Mouse (Mus musculus) ES-E14 (cell line): ENCODE measurements around the gene Gdpd4. TPM values are rescaled to one million over a fixed set of nuclear protein-coding genes. Genes with fewer than 3 reads are reported as not detected.

Experiments used
- DNase-seq: peaks from one replicate; pipeline ENCODE4 v3.0.0-alpha.2; 2013; ENCODE audit warnings: low read depth, low spot score
- H3K27ac ChIP-seq: 2 replicates; pipeline ENCODE4 v1.5.1; 2012; ENCODE audit warnings: low read depth, mild to moderate bottlenecking, low read length, moderate library complexity, mixed read lengths; ENCODE audit not compliant: poor library complexity, insufficient read depth, severe bottlenecking
- H3K36me3 ChIP-seq: 2 replicates; pipeline ENCODE4 v1.6.1; 2012; ENCODE audit warnings: mild to moderate bottlenecking, low read length, moderate library complexity, mixed read lengths; ENCODE audit not compliant: control insufficient read depth, poor library complexity, insufficient read depth, severe bottlenecking
- H3K4me1 ChIP-seq, 2 experiments: fragments of 150-350 bp in 1 of 2; sonication (generic) in 1 of 2; 2 replicates each; pipeline ENCODE4 v1.6.1; 2012; ENCODE audit warnings: low read length in 2 of 2, mild to moderate bottlenecking in 1 of 2, mixed read lengths in 1 of 2; ENCODE audit not compliant: control insufficient read depth in 2 of 2, insufficient read depth in 2 of 2, poor library complexity in 1 of 2
- H3K4me3 ChIP-seq, 2 experiments: fragments of 150-350 bp in 1 of 2; sonication (generic) in 1 of 2; 2 replicates each; pipeline ENCODE4 v1.5.1; 2012; ENCODE audit warnings: low read length in 2 of 2, low read depth in 1 of 2, mild to moderate bottlenecking in 1 of 2, mixed read lengths in 1 of 2; ENCODE audit not compliant: insufficient read depth in 1 of 2, poor library complexity in 1 of 2, severe bottlenecking in 1 of 2
- H3K9ac ChIP-seq: 2 replicates; pipeline ENCODE4 v1.6.1; 2012; ENCODE audit warnings: low read depth, mild to moderate bottlenecking, low read length, mixed read lengths; ENCODE audit not compliant: poor library complexity, insufficient read depth, severe bottlenecking
- H3K9me3 ChIP-seq: fragments of 150-350 bp; sonication (generic); 2 replicates; pipeline ENCODE4 v1.6.1; 2012; ENCODE audit warnings: low read depth, mild to moderate bottlenecking, low read length; ENCODE audit not compliant: control insufficient read depth, insufficient read depth
- CHD2 ChIP-seq: IDR thresholded peaks from 2 replicates; pipeline ENCODE4 v1.6.1; 2014; ENCODE audit warnings: mild to moderate bottlenecking, low read depth, low read length, inconsistent platforms
- HCFC1 ChIP-seq: IDR thresholded peaks from 2 replicates; pipeline ENCODE4 v1.6.1; 2012; ENCODE audit warnings: low read length, inconsistent platforms, borderline replicate concordance; ENCODE audit not compliant: insufficient read depth
- MAFK ChIP-seq: IDR thresholded peaks from 2 replicates; pipeline ENCODE4 v1.6.1; 2014; ENCODE audit warnings: mild to moderate bottlenecking, low read depth, low read length, inconsistent platforms; ENCODE audit not compliant: insufficient read depth
- ZC3H11A ChIP-seq: IDR thresholded peaks from 2 replicates; pipeline ENCODE4 v1.6.1; 2012; ENCODE audit warnings: low read depth, mild to moderate bottlenecking, inconsistent platforms, low read length, borderline replicate concordance
- ZNF384 ChIP-seq: IDR thresholded peaks from 2 replicates; pipeline ENCODE4 v1.6.1; 2012; ENCODE audit warnings: low read depth, low read length, inconsistent platforms
- in situ Hi-C, 2 experiments: fragments of 600-800 bp; cut with MboI; formaldehyde crosslinking; loops; one replicate each; pipeline ENCODE4 v1.15.1; 2025; ENCODE audit warnings: low sequenced_read_pairs in 2 of 2, inconsistent platforms in 1 of 2; ENCODE audit not compliant: unreplicated experiment in 2 of 2
- total RNA-seq: library from RNA; depleted of rRNA; stranded (reverse); fragments of 300-350 nt; gene quantifications from 2 replicates; pipeline ENCODE4 v1.2.3, GENCODE M21; 2012

Gene Gdpd4
- total RNA-seq, 1 experiment = not detected

DNA sequence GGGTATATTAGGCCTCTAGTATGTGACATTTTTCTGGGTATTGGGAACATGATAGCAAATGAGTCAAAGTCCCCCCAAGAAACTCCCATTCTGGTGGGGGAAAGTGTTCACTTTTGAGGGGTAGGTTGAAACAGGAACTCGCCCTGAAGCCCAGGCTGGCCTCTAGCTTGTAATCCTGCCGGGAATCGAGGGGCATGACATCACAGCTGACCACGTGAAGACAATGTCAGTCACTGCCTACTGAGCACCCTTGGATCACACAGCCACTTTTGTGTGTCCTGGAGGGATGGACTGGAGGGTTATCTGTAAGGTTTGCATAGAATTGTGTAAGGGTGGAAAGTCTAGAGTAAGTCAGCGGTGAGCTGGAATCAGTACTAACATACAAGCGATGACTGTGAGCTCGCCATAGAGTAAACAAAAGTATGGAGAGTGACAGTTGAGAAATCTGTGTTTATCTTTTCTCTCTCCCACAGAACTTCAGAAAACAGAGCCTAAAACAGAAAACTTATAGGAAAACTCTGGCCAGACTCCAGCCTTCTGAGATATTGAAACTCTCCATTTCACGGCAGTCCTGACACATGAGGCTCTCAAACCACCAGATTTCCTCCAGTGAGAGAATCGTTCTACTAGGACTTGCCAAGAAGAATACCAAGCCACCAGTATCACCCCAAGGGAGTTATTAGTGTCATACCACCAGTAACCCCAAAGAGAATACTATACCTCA lies 128.5 kb downstream of the Gdpd4 start:
- no peak for TF ChIP-seq HCFC1
- no peak for TF ChIP-seq MAFK
- TF ChIP-seq ZNF384 = no peak
- TF ChIP-seq CHD2 = no peak
- TF ChIP-seq ZC3H11A = no peak
- DNase-seq = no peak
- Histone ChIP-seq H3K27ac (no peak overlapping the region), H3K9ac (no peak overlapping the region), H3K36me3 (no peaks in the 10 kb centered on the region), H3K4me3 (no peak overlapping the region), H3K9me3 (no peaks in the 10 kb centered on the region), H3K4me1 (no peaks in the 10 kb centered on the region)
- in situ Hi-C loops = no loop called here

GRCm38 (mm10) chr7:98051980-98052379 lies 132.2 kb downstream of the Gdpd4 start:
- no peak for DNase-seq
- TF ChIP-seq ZC3H11A (no peak), CHD2 (no peak), HCFC1 (no peak), MAFK (no peak)
- in situ Hi-C loops = no loop called here

GRCm38 (mm10) chr7:98054461-98054860 lies 134.7 kb downstream of the Gdpd4 start:
- Histone ChIP-seq H3K4me1 (0 out of 4 replicates have a peak, but pooled peaks cover 0 to 4% of the 10 kb centered on the region in 2 experiments), H3K4me3 (no peak overlapping the region), H3K9ac (no peak overlapping the region), H3K27ac (no peak overlapping the region), H3K36me3 (no peaks in the 10 kb centered on the region), H3K9me3 (no peaks in the 10 kb centered on the region)
- in situ Hi-C loops = no loop called here
- TF ChIP-seq ZC3H11A (no peak), MAFK (no peak), CHD2 (no peak), HCFC1 (no peak), ZNF384 (no peak)
- no peak for DNase-seq

More at GRCm38 (mm10) chr7:98051980-98052379, 132.2 kb downstream of the Gdpd4 start:
- Histone ChIP-seq H3K27ac (no peak overlapping the region), H3K9me3 (no peaks in the 10 kb centered on the region), H3K4me1 (0 out of 4 replicates have a peak, but pooled peaks cover 0 to 2% of the 10 kb centered on the region in 2 experiments), H3K36me3 (no peaks in the 10 kb centered on the region), H3K9ac (no peak overlapping the region), H3K4me3 (no peak overlapping the region)

GRCm38 (mm10) chr7:98054942-98055341 lies 135.2 kb downstream of the Gdpd4 start:
- no peaks in the 10 kb centered on the region for H3K9me3 ChIP-seq
- DNase-seq = no peak
- in situ Hi-C loops = no loop called here
- H3K4me1 ChIP-seq = 0 out of 4 replicates have a peak, but pooled peaks cover 0 to 4% of the 10 kb centered on the region in 2 experiments
- no peak overlapping the region for H3K4me3 ChIP-seq
- TF ChIP-seq ZNF384 (no peak), HCFC1 (no peak), CHD2 (no peak), ZC3H11A (no peak), MAFK (no peak)
- H3K27ac ChIP-seq = no peak overlapping the region
- no peak overlapping the region for H3K9ac ChIP-seq
- H3K36me3 ChIP-seq = no peaks in the 10 kb centered on the region

DNA sequence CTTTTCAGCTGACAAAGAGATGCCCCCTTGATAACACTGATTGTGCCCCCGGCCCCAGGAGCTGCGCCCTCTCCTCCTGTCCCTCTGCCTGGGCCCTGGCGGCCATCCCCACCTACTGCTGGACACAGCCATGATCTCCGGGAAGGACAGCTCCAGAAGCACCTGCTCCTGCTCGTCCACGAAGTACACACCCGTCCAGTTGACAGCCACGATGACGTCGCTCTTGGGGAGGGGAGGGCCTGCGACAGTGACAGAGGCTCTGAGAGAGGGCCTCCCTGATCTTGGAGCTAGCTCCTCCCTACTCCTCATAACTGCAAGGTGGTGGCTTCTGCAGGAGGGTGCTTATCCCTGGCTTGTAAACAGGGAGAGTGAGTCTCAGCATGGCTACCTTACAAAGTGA lies 146.5 kb downstream of the Gdpd4 start:
- H3K36me3 ChIP-seq = no peaks in the 10 kb centered on the region
- H3K4me1 ChIP-seq = no peaks in the 10 kb centered on the region
- H3K27ac ChIP-seq = no peak overlapping the region
- no peak overlapping the region for H3K4me3 ChIP-seq
- H3K9me3 ChIP-seq = no peaks in the 10 kb centered on the region
- no peak overlapping the region for H3K9ac ChIP-seq
- DNase-seq = no peak
- no peak for TF ChIP-seq HCFC1
- TF ChIP-seq MAFK = no peak
- TF ChIP-seq ZC3H11A = no peak
- no peak for TF ChIP-seq CHD2
- TF ChIP-seq ZNF384 = no peak
- in situ Hi-C loops = no loop called here
